Mouse (Mus musculus): Measurements from ENCODE around the gene Csnk1g1.

Gene Csnk1g1

GRCm38 (mm10) chr9:66069583-66069982 is 160.9 kb downstream of the Csnk1g1 start, which contains the start of gene Snx22:
Snx22 (minus strand) TSS chr9:66069719.
- peak; percentile 78 to 85 for DNase-seq

DNA sequence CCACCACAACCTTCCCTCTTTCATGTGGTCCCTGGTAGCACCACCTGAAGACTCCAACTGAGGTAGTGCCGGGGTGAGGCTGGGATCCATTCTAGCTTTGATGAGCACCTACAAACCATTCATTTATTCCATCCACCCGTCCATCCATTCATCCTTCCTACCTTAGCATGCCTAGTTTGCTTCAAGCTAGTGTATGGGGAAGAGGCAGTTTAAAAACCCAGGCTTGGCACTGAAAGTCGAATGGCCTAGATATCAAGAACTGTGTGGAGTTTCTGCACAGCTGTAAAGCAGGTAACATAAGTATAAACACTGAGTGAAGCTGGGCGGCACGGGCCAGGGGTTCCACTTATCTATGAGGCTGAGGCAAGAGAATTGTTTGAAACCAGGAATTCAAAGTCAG is 161.4 kb downstream of the Csnk1g1 start:
- DNase-seq: no peak

DNA sequence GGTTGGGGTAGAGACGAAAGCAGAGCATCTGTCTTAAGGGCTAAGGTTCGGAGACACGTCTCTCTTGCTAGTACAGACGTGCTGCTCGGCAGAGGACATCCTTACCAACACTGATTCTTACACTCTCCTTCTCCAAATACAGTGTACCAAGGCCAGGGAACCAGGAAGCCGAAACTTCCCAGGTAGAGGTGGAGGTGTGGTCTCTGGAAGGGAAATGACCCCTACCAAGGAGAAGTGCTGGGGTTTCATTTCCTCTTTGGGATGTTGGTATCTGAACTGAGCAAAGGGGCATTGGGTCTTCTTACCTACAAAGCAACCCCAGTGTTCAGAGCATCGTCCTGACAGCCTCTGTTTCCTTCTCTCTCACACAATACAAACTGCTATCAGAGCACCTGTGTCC is 164.0 kb downstream of the Csnk1g1 start:
- DNase-seq: no peak

GRCm38 (mm10) chr9:66078072-66078471 is 169.3 kb downstream of the Csnk1g1 start:
- DNase-seq: no peak

GRCm38 (mm10) chr9:66078493-66078892 is 169.8 kb downstream of the Csnk1g1 start:
- DNase-seq: no peak

- DNase-seq: no peak
Observed at GRCm38 (mm10) chr9:66080804-66081459, 172.2 kb downstream of the Csnk1g1 start.

- DNase-seq: no peak
Observed at GRCm38 (mm10) chr9:66081999-66082398, 173.3 kb downstream of the Csnk1g1 start.

GRCm38 (mm10) chr9:66084171-66084570 is 175.4 kb downstream of the Csnk1g1 start:
- DNase-seq: no peak

DNA sequence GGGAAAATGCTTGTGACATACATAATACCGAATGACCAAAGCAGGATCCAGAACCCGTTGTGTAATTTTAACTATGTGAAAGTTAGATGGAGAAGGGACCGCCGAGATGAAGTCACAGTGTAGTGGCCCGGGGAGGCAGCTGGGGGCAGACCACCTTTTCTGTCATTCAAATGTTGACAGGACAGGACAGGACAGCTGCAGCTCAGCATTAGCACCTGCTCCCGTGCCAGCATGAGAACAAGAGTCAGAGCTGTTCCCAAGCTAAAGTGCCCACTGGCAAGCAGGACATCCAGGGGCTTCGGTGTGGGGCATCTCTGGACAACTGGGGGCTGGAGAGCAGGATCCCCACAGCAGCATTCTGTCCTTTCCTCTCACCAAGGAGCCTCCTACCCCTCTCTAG is 178.3 kb downstream of the Csnk1g1 start:
- no peak for DNase-seq

GRCm38 (mm10) chr9:66088411-66088810 is 179.7 kb downstream of the Csnk1g1 start:
- DNase-seq: peak; percentile 45 to 53

DNA sequence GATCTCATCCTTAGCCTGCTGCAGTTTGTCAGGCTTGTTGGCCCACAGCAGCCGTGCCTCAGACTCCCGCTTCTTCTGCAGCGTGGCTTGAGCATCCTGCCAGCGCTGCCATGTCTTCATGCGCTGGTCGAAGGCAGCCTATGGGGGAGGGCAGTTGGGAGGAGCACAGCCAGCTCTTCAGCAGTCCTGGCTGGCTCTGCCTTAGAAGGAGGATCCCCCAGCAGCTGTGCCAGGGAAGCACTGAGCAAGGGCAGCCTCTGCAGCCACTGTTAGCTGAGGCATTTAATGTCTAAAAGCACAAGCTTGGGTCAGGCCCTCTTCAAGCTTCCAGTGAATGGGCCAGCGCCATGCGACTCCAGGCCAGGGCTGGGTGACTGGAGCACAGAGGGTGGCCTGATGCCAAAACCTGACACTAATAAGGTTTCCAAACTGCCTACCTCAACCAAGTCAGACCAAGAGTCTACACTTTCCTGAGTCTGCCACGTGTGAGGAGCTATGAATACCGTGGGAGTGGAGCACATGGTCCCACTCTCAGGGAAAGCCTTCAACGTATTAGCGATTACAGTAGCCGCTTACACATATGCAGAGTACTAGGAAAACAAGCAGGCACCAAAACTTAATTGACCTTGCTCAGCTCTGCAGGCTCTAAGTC is 182.0 kb downstream of the Csnk1g1 start:
- DNase-seq: no peak

DNA sequence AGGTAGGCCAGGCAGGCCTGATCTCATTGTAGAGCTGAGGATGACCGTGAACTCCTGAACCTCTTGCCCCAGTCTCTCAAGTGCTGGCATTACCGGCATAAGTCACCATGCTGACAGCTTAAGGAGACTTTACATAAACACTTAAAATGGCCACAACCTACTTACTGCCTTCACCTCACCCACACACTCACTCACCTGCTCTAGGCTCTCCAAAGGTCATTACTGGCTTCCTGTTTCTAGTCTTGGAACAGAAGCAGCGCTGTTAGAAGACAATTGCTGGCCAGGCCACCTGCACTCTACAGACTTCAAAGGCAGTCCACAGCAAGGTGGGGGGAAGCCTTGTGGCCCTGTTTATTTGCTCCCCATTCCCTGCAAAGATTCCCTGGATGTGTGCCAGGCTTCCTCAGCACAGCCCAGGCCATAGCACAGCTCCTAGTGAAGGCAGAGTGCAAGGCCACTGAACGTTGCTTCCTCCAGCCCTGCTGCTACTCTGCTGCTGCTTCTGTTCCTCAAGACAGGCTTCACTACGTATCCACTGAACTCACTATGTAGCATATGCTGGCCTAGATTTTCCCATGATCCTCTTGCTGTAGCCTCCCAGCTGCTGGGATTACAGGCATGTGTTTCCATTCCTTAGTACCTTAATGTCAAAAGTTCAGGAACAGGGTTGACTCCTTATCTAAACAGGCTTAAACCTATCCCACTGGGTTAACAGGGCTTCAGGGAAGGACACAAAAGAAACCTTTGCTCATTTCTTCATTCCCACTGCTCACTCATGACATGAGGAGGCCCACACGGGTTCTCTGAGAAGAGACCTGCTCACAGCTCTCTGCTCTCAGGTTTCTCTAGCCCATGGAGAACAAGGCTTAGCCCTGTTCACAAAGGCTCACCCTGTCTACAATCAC is 182.9 kb downstream of the Csnk1g1 start:
- DNase-seq: no peak

DNA sequence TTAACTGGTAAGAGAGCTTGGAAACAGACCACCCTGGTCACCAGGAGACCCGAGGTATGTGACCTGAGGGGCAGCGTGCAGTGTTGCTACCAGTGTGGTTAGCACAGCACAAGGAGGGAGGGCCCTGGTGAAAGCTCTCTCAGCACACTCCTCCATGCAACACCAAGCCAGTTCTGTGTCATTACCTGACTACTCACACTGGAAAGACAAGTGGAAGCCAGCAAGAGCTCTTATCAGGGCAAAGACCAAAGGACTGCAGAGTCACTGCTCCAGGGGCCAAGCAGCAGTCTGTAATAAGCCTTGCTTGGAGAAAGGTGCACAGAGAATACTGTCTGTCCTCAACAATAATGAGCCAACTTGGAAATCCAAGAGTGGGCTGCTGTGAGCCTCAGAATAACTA is 183.9 kb downstream of the Csnk1g1 start:
- DNase-seq: no peak

Measured in cerebellum, postnatal 36 days (tissue).